Comparison of ENCODE assay signal across 8 mouse cellular contexts in the genomic region with DNA sequence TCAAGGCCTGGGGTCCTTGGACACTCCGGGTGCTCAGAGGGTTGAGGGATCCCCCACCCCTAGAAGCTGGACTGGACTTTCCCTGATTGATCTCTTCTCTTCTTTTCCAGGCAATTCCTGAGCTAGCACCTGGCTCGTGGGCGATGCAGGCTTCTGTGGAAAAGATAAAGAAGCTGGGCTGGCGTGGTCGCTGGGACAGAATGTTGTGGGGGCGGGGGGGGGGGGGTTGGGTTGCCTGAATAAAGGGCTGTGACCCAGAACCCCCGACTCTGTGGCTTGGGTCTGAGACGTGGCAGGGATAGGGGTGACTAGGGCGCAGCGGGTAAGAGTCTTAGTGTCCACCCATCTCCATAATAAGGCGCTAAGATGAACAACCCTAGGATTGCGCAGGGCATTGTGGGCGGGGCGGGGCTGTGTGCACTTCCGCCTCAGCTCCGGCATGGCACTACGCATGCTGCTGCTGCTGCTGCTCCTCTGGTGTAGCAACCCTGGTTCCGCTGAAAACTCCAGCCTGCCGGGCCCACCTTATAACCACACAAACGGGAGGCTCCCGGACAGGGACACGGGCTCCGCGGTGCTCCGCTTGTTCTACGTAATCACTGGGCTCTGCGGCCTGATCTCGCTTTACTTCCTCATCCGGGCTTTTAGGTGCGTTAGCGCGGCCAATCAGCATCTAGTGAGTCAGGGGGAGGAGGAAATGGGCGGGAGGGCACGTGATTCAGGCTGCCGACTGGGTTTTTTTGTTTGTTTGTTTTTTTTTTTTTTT. TPM values are rescaled to one million over a fixed set of nuclear protein-coding genes. Genes with fewer than 3 reads are reported as not detected.
DNase-seq lines count a peak whose midpoint lies in the region; ATAC-seq and TF ChIP-seq lines count a peak whose summit lies in the region.

1600002K03Rik (plus strand) TSS at position 418 of the 766 bp plus-strand sequence.

- peak within 1 kb of the TSS; percentile 59 for H3K4me2 ChIP-seq in forebrain, embryonic 14.5 days (ENCODE audit: low read length)
- H3K4me2 ChIP-seq in liver, embryonic 16.5 days (ENCODE audit: low read depth, low read length) = peak within 1 kb of the TSS; percentile 83
- H3K4me2 ChIP-seq in neural tube, embryonic 12.5 days (replicated peaks) = peak within 1 kb of the TSS; percentile 73

- no peak for TF ChIP-seq CTCF in testis, adult 2 months (IDR thresholded peaks at IDR 0.05; ENCODE audit: control insufficient read depth, insufficient read depth, insufficient replicate concordance, low read depth, low read length)

- H3K4me3 ChIP-seq in forebrain, embryonic 14.5 days (ENCODE audit: low read depth, low read length) = peak within 1 kb of the TSS; percentile 45
- peak within 1 kb of the TSS; percentile 84 for H3K4me3 ChIP-seq in liver, embryonic 16.5 days (ENCODE audit: low read depth, low read length)
- H3K4me3 ChIP-seq in neural tube, embryonic 12.5 days = peak within 1 kb of the TSS; percentile 48
- peak within 1 kb of the TSS; percentile 88 for H3K4me3 ChIP-seq in testis, adult 2 months (ENCODE audit: control insufficient read depth, low read depth, low read length)

- peak within 1 kb of the TSS; percentile 65 for H3K9ac ChIP-seq in forebrain, embryonic 14.5 days (ENCODE audit: low read length)
- H3K9ac ChIP-seq in liver, embryonic 16.5 days (ENCODE audit: low read depth, low read length) = peak within 1 kb of the TSS; percentile 72
- H3K9ac ChIP-seq in neural tube, embryonic 12.5 days = peak within 1 kb of the TSS; percentile 63

- no peaks in the 10 kb centered on the region for H3K9me3 ChIP-seq in forebrain, embryonic 14.5 days (replicated peaks; ENCODE audit: control insufficient read depth, low read length)
- no peaks in the 10 kb centered on the region; the same call in 1 of the 2 replicates for H3K9me3 ChIP-seq in liver, embryonic 16.5 days (replicated peaks; ENCODE audit: control insufficient read depth, low read length)
- H3K9me3 ChIP-seq in neural tube, embryonic 12.5 days = no peaks in the 10 kb centered on the region

- peak; percentile 87 to 91 for DNase-seq in CD8-positive naive resting alpha-beta T cell, adult 2 months (ENCODE audit: low read depth in 2 of 2, low spot score in 2 of 2)
- peak; percentile 88 for DNase-seq in c-Kit-positive CD71-positive TER-119-positive erythroid progenitor cells, embryonic 14.5 days (ENCODE audit: low spot score)
- peak; percentile 96 for DNase-seq in forebrain, embryonic 14.5 days (ENCODE audit: low spot score)
- peak; percentile 93 for DNase-seq in heart, postnatal 10 days
- no peak for DNase-seq in large intestine, adult 2 months (ENCODE audit: low read depth, low spot score)

- H3K27me3 ChIP-seq in forebrain, embryonic 14.5 days (replicated peaks; ENCODE audit: control insufficient read depth, insufficient read depth, low read length) = no peaks in the 10 kb centered on the region
- peaks cover 2% of the 10 kb centered on the region; the same call in 1 of the 2 replicates for H3K27me3 ChIP-seq in liver, embryonic 16.5 days (ENCODE audit: control insufficient read depth, insufficient read depth, low read depth, low read length)
- no peaks in the 10 kb centered on the region for H3K27me3 ChIP-seq in neural tube, embryonic 12.5 days (replicated peaks)
- no peaks in the 10 kb centered on the region for H3K27me3 ChIP-seq in testis, adult 2 months (ENCODE audit: control insufficient read depth, insufficient read depth, low read length)

- peaks cover 34% of the 10 kb centered on the region for H3K36me3 ChIP-seq in forebrain, embryonic 14.5 days (ENCODE audit: control insufficient read depth, insufficient read depth, low read length)
- peaks cover 26% of the 10 kb centered on the region for H3K36me3 ChIP-seq in liver, embryonic 16.5 days (ENCODE audit: control insufficient read depth, insufficient read depth)
- H3K36me3 ChIP-seq in neural tube, embryonic 12.5 days = peaks cover 33% of the 10 kb centered on the region
- peaks cover 4% of the 10 kb centered on the region for H3K36me3 ChIP-seq in testis, adult 2 months (ENCODE audit: control insufficient read depth, insufficient read depth, low read length)

- intact Hi-C loops in heart, postnatal 10 days (cut with DNase I) = loop anchor here (10.0 kb wide), 1 partner anchor 172 kb away; the partner anchor contains the start of gene Adamtsl5

- WGBS in forebrain, embryonic 14.5 days = 7% methylated on average over 33 of the region's 35 CpGs
- WGBS in large intestine, adult 2 months = 5% methylated on average over 35 of the region's 35 CpGs
- 3% methylated on average over 35 of the region's 35 CpGs for WGBS in liver, embryonic 16.5 days (ENCODE audit: insufficient replicate concordance)
- WGBS in neural tube, embryonic 12.5 days = 9% methylated on average over 35 of the region's 35 CpGs

- peaks cover 22% of the 10 kb centered on the region for H3K4me1 ChIP-seq in forebrain, embryonic 14.5 days (ENCODE audit: control insufficient read depth, insufficient read depth, low read length)
- peaks cover 30% of the 10 kb centered on the region for H3K4me1 ChIP-seq in liver, embryonic 16.5 days (ENCODE audit: control insufficient read depth, low read depth, low read length)
- H3K4me1 ChIP-seq in neural tube, embryonic 12.5 days = peaks cover 40% of the 10 kb centered on the region
- peaks cover 23% of the 10 kb centered on the region for H3K4me1 ChIP-seq in testis, adult 2 months (ENCODE audit: control insufficient read depth, insufficient read depth, low read length)

- peak within 1 kb of the TSS; percentile 88 for H3K27ac ChIP-seq in forebrain, embryonic 14.5 days (ENCODE audit: low read depth, low read length)
- peak within 1 kb of the TSS; percentile 90 for H3K27ac ChIP-seq in liver, embryonic 16.5 days (ENCODE audit: low read length)
- H3K27ac ChIP-seq in neural tube, embryonic 12.5 days = peak within 1 kb of the TSS; percentile 59
- H3K27ac ChIP-seq in testis, adult 2 months (ENCODE audit: control insufficient read depth, insufficient read depth, low read depth, low read length) = peak within 1 kb of the TSS; percentile 82

- peak; percentile 59 for TF ChIP-seq POLR2A in testis, adult 2 months (IDR thresholded peaks at IDR 0.05; ENCODE audit: control insufficient read depth, low read depth, low read length)

- ATAC-seq in forebrain, embryonic 14.5 days = peak; percentile 77
- ATAC-seq in liver, embryonic 16.5 days (ENCODE audit: low read depth) = peak; percentile 70
- ATAC-seq in neural tube, embryonic 12.5 days (ENCODE audit: low FRiP score, low read depth) = peak; percentile 71

RNA-seq across cellular contexts. Expression of gene 1600002K03Rik, which starts in this region (rescaled TPM):
- polyA plus RNA-seq in forebrain, embryonic 14.5 days (2014; fragmentation: Nextera tagmentation; extraction: Ambion mirVana) = 7.2 and 9.0 TPM in 2 replicates
- total RNA-seq in heart, postnatal 10 days (2021) = 1 to 10 TPM; 3.1 to 3.4 TPM
- 15.9 and 18.2 TPM in 2 replicates for polyA plus RNA-seq in large intestine, adult 2 months (2012; rRNA removed)
- polyA plus RNA-seq in liver, embryonic 16.5 days (2015; fragmentation: Nextera tagmentation; extraction: Ambion mirVana) = 8.4 and 8.7 TPM in 2 replicates
- polyA plus RNA-seq in neural tube, embryonic 12.5 days (2016; fragmentation: Nextera tagmentation; extraction: Ambion mirVana) = 14.9 and 15.7 TPM in 2 replicates
- 7.4 and 7.9 TPM in 2 replicates for polyA plus RNA-seq in testis, adult 2 months (2012; rRNA removed)
